Mouse (Mus musculus) neutrophil, adult 83 days (primary cell): Measurements from ENCODE around the gene H2-DMa. TPM values are rescaled to one million over a fixed set of nuclear protein-coding genes. Genes with fewer than 3 reads are reported as not detected.

Source experiments
- total RNA-seq, 2 experiments: library from RNA; stranded (reverse); gene quantifications; one replicate each; pipeline ENCODE4 v1.2.4; 2023

The H2-DMa gene
- total RNA-seq: 10 to 100 TPM; 57.6 to 63.6 TPM

DNA sequence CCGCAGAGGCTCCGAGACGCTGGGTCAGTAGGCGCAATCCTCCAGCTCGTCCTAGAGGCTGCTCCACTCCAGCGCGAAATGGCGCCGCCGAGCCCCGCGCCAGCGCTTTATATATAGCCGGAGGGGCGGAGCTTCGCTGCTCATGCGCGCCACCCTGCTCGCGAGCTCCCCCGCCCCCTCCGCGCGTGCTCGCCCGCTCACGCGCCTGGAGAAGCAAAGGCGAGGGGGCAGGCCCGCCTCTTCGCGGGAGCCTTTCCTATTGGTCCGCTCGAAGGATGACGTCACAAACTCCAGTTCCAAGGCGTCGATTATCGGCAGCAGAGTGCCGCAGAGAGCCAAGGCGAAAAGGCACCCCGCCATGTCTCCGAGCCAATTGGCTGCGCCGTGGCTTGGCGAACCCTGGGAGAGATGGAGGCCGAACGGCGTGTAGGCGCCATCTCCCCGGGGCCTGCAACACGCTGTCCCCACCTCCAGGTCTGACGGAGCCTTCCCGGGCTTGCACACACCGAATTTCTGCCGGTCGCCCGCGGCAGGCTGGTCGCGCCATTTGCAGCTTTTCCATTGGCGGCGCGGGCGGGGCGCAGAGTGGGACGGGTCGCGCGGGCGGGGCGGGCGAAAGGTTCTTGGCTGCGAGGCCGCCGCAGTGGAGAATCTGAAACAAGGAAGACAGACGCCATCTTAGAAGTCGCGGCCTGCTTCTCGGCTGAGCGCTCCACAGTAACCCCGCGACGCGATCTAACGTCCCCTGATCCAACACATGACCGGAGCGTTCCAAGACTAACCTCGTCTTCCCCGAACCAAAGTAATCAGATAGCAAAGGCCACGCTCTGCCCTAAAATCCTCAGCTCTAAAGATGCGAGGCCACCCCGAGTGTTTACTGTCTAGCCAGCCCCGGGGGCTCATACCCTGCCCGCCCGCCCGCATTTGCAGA is at the start of gene H2-DMa:
TSS of gene H2-DMa (plus strand) at position 293 of the 931 bp plus-strand sequence.

DNA sequence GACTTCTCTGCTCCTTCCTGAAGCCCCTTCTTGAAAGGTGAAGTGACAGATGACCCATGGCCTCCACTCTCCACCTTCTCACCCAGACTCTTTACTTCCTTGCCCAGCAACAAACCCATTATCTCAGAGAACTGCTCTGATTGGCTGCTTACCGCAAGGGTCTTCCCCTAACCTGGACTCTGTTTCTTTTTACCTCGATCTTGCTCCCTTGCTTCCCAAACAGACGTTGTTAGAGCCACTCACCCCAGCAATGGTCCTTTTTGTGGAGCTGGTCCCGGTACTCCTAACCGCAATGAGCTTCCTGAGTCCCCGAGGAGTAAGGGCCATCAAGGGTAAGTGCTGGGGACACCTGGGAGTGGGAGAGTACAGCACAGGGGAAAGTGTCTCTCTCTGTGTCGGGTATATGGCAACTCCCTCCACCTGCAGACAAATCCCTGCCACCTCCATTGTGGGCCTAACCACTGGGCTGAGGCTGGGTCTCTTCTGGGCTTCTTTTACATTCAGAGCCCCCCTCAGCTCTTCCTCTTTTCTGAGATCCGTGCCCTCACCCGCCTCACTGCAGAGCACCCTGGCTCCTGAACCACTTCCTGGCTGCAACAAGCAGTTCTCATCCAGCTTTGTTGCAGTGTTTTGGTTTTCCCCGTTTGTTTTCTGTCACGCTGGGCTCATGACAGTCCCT is 27.0 kb upstream of the H2-DMa start, which contains the start of gene H2-Oa:
TSS of gene H2-Oa (plus strand) at position 144 of the 679 bp plus-strand sequence.

DNA sequence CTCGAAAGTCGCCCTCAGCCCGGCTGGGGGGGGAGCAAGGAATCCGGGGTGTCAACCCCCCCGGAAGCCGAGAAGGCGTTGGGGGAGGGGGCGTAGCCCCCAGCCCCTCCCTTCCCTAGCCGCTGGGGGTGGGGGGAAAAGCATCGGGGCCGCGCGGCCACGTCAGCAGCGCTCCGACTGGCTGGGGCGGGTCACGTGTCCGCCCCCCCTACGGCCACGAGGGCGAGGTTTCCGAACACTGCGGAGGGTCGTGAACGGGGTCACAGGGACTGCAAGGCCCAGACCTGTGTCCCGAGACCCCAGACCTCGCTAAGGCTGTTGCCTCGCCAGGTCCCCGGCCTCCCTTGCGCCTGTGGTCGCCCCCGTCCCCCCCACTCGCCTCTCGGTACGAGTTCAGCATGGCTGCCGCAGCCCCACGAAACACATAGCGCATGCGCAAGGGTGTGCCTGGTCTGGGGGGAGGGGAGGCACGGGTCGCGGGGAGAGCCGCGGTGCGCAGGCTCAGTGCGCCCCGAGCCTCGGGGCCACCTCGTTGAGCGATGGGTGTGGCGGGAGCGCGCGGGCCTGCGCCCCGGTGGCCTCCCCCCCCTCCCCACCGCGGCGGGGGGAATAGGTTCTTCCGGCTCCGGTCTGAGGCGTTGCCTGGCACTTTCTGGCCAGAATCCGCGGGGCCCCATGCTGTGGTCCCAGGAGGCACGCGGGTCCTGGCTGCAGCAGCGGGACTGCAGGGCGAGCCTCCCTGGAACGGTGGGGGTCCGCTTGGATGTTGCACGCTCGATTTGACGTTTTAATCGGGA is 3.0 kb downstream of the H2-DMa start, which contains the start of gene Brd2:
TSS of gene Brd2 (minus strand) at position 447 of the 797 bp plus-strand sequence.

DNA sequence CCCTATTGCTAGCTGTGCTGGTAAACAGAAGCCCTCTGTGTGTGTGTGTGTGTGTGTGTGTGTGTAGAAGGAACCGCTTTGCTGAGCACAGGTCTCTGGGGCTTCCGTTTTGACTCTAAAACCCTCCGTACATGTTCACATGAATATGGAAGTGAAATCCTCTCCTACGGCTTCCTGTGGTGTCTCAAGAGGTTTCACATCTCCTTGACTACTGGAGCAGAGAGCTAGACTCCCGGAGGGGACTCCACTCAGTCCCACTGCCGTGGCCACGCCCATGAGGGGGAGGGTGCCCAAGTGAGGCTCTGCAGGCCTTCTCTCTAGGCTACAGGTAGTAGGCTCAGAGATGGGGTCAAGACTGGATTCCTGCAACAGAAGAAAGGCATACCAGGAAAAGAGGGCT is 23.7 kb downstream of the H2-DMa start, which contains the start of gene H2-DMb2:
TSS of gene H2-DMb2 (plus strand) at position 275 of the 400 bp plus-strand sequence.

DNA sequence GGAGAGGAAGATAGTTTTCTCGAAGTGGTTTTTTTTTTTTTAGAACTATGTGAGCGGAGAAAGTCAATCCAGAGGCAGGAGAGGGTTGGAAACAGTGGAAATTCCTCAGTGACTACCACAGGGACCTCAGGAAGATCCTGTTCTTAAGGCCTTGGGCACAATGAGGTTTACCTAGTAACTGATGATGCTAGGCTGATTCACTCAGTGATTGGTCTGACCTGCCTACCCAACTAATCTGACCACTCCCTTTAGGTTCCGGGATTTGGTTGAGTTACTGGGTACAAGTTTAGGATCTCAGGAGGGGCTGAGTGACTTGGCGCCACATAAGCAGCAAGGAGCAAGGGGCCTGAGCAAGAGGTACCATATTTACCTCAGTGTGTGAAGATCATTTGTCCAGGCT is 33.6 kb downstream of the H2-DMa start, which contains the start of gene H2-DMb1:
TSS of gene H2-DMb1 (plus strand) at position 150 of the 400 bp plus-strand sequence.

DNA sequence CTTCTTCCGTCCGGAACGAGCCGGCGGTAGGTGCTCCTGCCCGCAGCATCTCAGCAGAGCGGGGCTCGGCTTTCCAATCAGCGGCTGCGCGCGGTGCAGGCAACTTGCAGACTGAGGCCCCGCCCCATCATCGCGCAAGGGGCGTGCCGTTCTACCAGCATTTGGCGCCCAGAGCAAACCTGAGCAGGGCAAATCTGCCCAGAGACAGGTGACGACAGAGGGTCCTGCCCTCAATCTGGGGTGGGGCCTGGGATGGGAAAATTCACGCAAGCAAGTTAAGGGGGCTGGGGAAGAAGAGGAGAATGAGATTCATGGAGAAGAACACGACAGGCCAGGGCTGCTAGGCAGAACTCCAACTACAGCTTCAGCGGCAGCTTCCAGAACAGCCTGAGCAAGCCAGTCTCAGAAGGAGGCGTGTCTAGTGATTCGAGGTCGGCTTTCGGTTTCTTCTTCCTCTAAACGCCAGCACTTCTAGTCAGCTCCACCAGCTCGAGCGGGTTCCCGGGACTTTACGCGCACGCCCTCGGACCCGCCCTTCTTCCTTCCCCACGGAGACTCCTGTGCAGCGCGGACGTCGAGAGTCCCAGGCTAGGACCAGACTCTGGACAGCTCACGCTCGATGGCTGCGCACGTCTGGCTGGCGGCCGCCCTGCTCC is 68.0 kb downstream of the H2-DMa start, which contains the start of the genes Tap1 and Psmb9:
TSS of gene Tap1 (plus strand) at position 293 of the 656 bp plus-strand sequence.
TSS of gene Psmb9 (minus strand) at position 504 of the 656 bp plus-strand sequence.

Other genes starting within 250 kb of the H2-DMa start
- gene Gm7029, start 245.7 kb upstream of the H2-DMa start, total RNA-seq: not detected
- gene Kifc1, start 228.9 kb upstream of the H2-DMa start, total RNA-seq: 10 to 100 TPM; 43.5 to 51.2 TPM
- under 1 TPM in 1 of 2 experiments, not detected in 1; 0.75 TPM for gene Platr17, start 214.4 kb upstream of the H2-DMa start, total RNA-seq
- 10 to 100 TPM; 31.0 to 43.2 TPM for gene Daxx, start 210.1 kb upstream of the H2-DMa start, total RNA-seq
- gene Tapbp, start 203.6 kb upstream of the H2-DMa start, total RNA-seq: 100 to 1,000 TPM; 223 to 251 TPM
- 10 to 100 TPM; 33.5 to 33.8 TPM for gene Zbtb22, start 203.6 kb upstream of the H2-DMa start, total RNA-seq
- 100 to 1,000 TPM; 227 to 229 TPM for gene Rgl2, start 190.0 kb upstream of the H2-DMa start, total RNA-seq
- gene Pfdn6, start 179.2 kb upstream of the H2-DMa start, total RNA-seq: 10 to 100 TPM; 47.8 to 54.5 TPM
- gene Wdr46, start 178.9 kb upstream of the H2-DMa start, total RNA-seq: 10 to 100 TPM; 21.7 to 22.4 TPM
- 10 to 100 TPM; 10.3 to 10.5 TPM for gene B3galt4, start 168.1 kb upstream of the H2-DMa start, total RNA-seq
- gene Vps52, start 163.7 kb upstream of the H2-DMa start, total RNA-seq: 10 to 100 TPM; 54.0 to 58.9 TPM
- gene Rps18, start 163.5 kb upstream of the H2-DMa start, total RNA-seq: 100 to 1,000 TPM; 476 to 509 TPM
- 1,000 to 10,000 TPM; 1,097 to 1,101 TPM for gene H2-K1, start 119.2 kb upstream of the H2-DMa start, total RNA-seq
- 10 to 100 TPM in 1 of 2 experiments, 1 to 10 TPM in 1; 8.4 to 13.9 TPM for gene Ring1, start 94.9 kb upstream of the H2-DMa start, total RNA-seq
- gene H2-Ke6, start 91.5 kb upstream of the H2-DMa start, total RNA-seq: 10 to 100 TPM; 59.9 to 61.3 TPM
- gene Slc39a7, start 87.9 kb upstream of the H2-DMa start, total RNA-seq: 10 to 100 TPM; 60.8 to 68.3 TPM
- gene Rxrb, start 87.7 kb upstream of the H2-DMa start, total RNA-seq: 10 to 100 TPM; 45.9 to 68.6 TPM
- gene Col11a2, start 80.1 kb upstream of the H2-DMa start, total RNA-seq: 10 to 100 TPM; 16.6 to 17.7 TPM
- 1 to 10 TPM; 1.1 to 1.9 TPM for gene H2-Oa, start 27.2 kb upstream of the H2-DMa start, total RNA-seq
- gene Brd2, start 3.1 kb downstream of the H2-DMa start, total RNA-seq: 100 to 1,000 TPM; 215 to 218 TPM
- gene H2-DMb2, start 23.8 kb downstream of the H2-DMa start, total RNA-seq: 10 to 100 TPM; 22.7 to 25.3 TPM
- gene H2-DMb1, start 33.5 kb downstream of the H2-DMa start, total RNA-seq: 10 to 100 TPM; 33.3 to 51.5 TPM
- gene Tap1, start 68.0 kb downstream of the H2-DMa start, total RNA-seq: 10 to 100 TPM; 47.4 to 56.7 TPM
- 10 to 100 TPM; 83.3 to 88.3 TPM for gene Psmb9, start 68.2 kb downstream of the H2-DMa start, total RNA-seq
- 100 to 1,000 TPM in 1 of 2 experiments, 10 to 100 TPM in 1; 89.4 to 111 TPM for gene Psmb8, start 78.2 kb downstream of the H2-DMa start, total RNA-seq
- 10 to 100 TPM; 79.7 to 84.6 TPM for gene Tap2, start 84.0 kb downstream of the H2-DMa start, total RNA-seq
- gene H2-Ob, start 119.4 kb downstream of the H2-DMa start, total RNA-seq: 1 to 10 TPM; 1.7 to 1.9 TPM
- gene H2-Ab1, start 138.1 kb downstream of the H2-DMa start, total RNA-seq: 100 to 1,000 TPM in 1 of 2 experiments, 10 to 100 TPM in 1; 96.2 to 115 TPM
- 100 to 1,000 TPM in 1 of 2 experiments, 10 to 100 TPM in 1; 95.4 to 109 TPM for gene H2-Aa, start 168.3 kb downstream of the H2-DMa start, total RNA-seq
- gene H2-Eb1, start 186.3 kb downstream of the H2-DMa start, total RNA-seq: 10 to 100 TPM; 49.7 to 54.6 TPM
- gene H2-Eb2, start 206.1 kb downstream of the H2-DMa start, total RNA-seq: under 1 TPM in 1 of 2 experiments, not detected in 1; 0.11 TPM
- 1 to 10 TPM; 2.2 to 2.3 TPM for gene Btnl2, start 235.3 kb downstream of the H2-DMa start, total RNA-seq